ENCODE assay signal across 11 mouse cellular contexts in genomic region chr19:5840890-5841388, GRCm38 (mm10). TPM values are rescaled to one million over a fixed set of nuclear protein-coding genes. Genes with fewer than 3 reads are reported as not detected.
A peak's percentile ranks its signal among the peaks of the same experiment; 100 is the strongest.
DNase-seq lines count a peak whose midpoint lies in the region; ATAC-seq and TF ChIP-seq lines count a peak whose summit lies in the region.
"Had no signal": no experiment of that assay in that cellular context is flagged by ENCODE, and none has a peak within 500 bp of the region (broad histone marks: within the 10 kb centered on the region; RNA-seq: fewer than 3 reads in every experiment).

No protein-coding gene starts in this region.

- 0 out of 2 replicates have a peak overlapping the region, but pooled peaks have one; percentile 5 for H3K9ac ChIP-seq in kidney, embryonic 16.5 days (replicated peaks; ENCODE audit: low read length)
- H3K9ac ChIP-seq in ES-Bruce4 (ENCODE audit: low read depth, poor library complexity, severe bottlenecking) = no peak overlapping the region; the same call in 1 of the 2 replicates
- peak overlapping the region; percentile 35 for H3K9ac ChIP-seq in liver, embryonic 15.5 days

- peaks cover 10% of the 10 kb centered on the region for H3K27me3 ChIP-seq in erythroblast, embryonic 14.5 days (ENCODE audit: control insufficient read depth)
- no peaks in the 10 kb centered on the region for H3K27me3 ChIP-seq in kidney, embryonic 16.5 days (ENCODE audit: insufficient read depth, low read length)
- no peaks in the 10 kb centered on the region for H3K27me3 ChIP-seq in ES-Bruce4 (ENCODE audit: control insufficient read depth, insufficient read depth, low read length, poor library complexity, severe bottlenecking)
- no peaks in the 10 kb centered on the region; the same call in 1 of the 2 replicates for H3K27me3 ChIP-seq in liver, embryonic 15.5 days

- TF ChIP-seq POLR2A in ES-Bruce4 (IDR thresholded peaks at IDR 0.05; ENCODE audit: insufficient read depth, low read length) = no peak

- 92% methylated on average over 9 of the region's 9 CpGs for whole genome bisulfite sequencing in kidney, embryonic 16.5 days
- WGBS in liver, embryonic 15.5 days (ENCODE audit: insufficient replicate concordance) = 87% methylated on average over 9 of the region's 9 CpGs

- H3K9me3 ChIP-seq in erythroblast, embryonic 14.5 days (ENCODE audit: control insufficient read depth, low read length) = no peaks in the 10 kb centered on the region
- H3K9me3 ChIP-seq in kidney, embryonic 16.5 days (ENCODE audit: low read length) = no peaks in the 10 kb centered on the region
- no peaks in the 10 kb centered on the region; the same call in 1 of the 2 replicates for H3K9me3 ChIP-seq in ES-Bruce4 (replicated peaks; ENCODE audit: control insufficient read depth, insufficient read depth, low read length, poor library complexity, severe bottlenecking)
- H3K9me3 ChIP-seq in liver, embryonic 15.5 days (replicated peaks) = no peaks in the 10 kb centered on the region

- H3K4me2 ChIP-seq in kidney, embryonic 16.5 days (replicated peaks; ENCODE audit: low read depth, low read length) = peak overlapping the region; percentile 64
- peak overlapping the region; percentile 82 for H3K4me2 ChIP-seq in liver, embryonic 15.5 days

- TF ChIP-seq EP300 in ES-Bruce4 (IDR thresholded peaks at IDR 0.05; ENCODE audit: insufficient read depth, low read depth, low read length) = no peak

- peak overlapping the region; percentile 67 for H3K4me3 ChIP-seq in erythroblast, embryonic 14.5 days (replicated peaks)
- H3K4me3 ChIP-seq in kidney, embryonic 16.5 days (ENCODE audit: low read length) = 0 out of 2 replicates have a peak overlapping the region, but pooled peaks have one; percentile 43
- no peak overlapping the region; the same call in 1 of the 2 replicates for H3K4me3 ChIP-seq in ES-Bruce4 (ENCODE audit: low read depth, low read length)
- H3K4me3 ChIP-seq in liver, embryonic 15.5 days (replicated peaks) = peak overlapping the region; percentile 64

- peaks cover 72% of the 10 kb centered on the region for H3K4me1 ChIP-seq in erythroblast, embryonic 14.5 days (ENCODE audit: control insufficient read depth)
- peaks cover 46% of the 10 kb centered on the region for H3K4me1 ChIP-seq in kidney, embryonic 16.5 days (ENCODE audit: insufficient read depth, low read length)
- H3K4me1 ChIP-seq in ES-Bruce4 (ENCODE audit: control insufficient read depth, insufficient read depth, low read length) = peaks cover 3% of the 10 kb centered on the region
- H3K4me1 ChIP-seq in liver, embryonic 15.5 days (replicated peaks) = peaks cover 81% of the 10 kb centered on the region

- no peak for ATAC-seq in erythroblast, adult 5-6 weeks (replicated peaks; ENCODE audit: low FRiP score, poor library complexity, severe bottlenecking)
- ATAC-seq in kidney, embryonic 16.5 days (ENCODE audit: low FRiP score, low TSS enrichment) = no peak
- ATAC-seq in liver, embryonic 15.5 days (ENCODE audit: insufficient read depth) = no peak
- ATAC-seq: activated CD4-positive, CD25-positive, alpha-beta regulatory T cell, adult 4 months; inflammation-experienced regulatory T-cells, adult 6 months had no signal

- no peak for TF ChIP-seq CTCF in ES-Bruce4 (IDR thresholded peaks at IDR 0.05; ENCODE audit: low read depth, low read length)

- no peak for DNase-seq in kidney, postnatal 14 days
- DNase-seq in thymus, postnatal 0 days (ENCODE audit: low spot score) = no peak
- no peak for DNase-seq in left cerebral cortex, adult 8-10 months (ENCODE audit: low spot score in 2 of 2)
- DNase-seq: cerebellum, adult 9-11 months had no signal

- peaks cover 20% of the 10 kb centered on the region for H3K36me3 ChIP-seq in erythroblast, embryonic 14.5 days (ENCODE audit: control insufficient read depth)
- H3K36me3 ChIP-seq in kidney, embryonic 16.5 days (ENCODE audit: insufficient read depth, low read length) = no peaks in the 10 kb centered on the region
- H3K36me3 ChIP-seq in ES-Bruce4 (ENCODE audit: control insufficient read depth, insufficient read depth, low read length, poor library complexity, severe bottlenecking) = no peaks in the 10 kb centered on the region
- H3K36me3 ChIP-seq in liver, embryonic 15.5 days (replicated peaks) = 0 out of 2 replicates have a peak, but pooled peaks cover 4% of the 10 kb centered on the region

- no peak overlapping the region for H3K27ac ChIP-seq in kidney, embryonic 16.5 days (ENCODE audit: low read length)
- H3K27ac ChIP-seq in ES-Bruce4 (ENCODE audit: insufficient read depth, low read length) = peak overlapping the region; percentile 96
- H3K27ac ChIP-seq in liver, embryonic 15.5 days (replicated peaks) = peak overlapping the region; percentile 97

RNA-seq across cellular contexts. Expression of gene Frmd8, which starts 34.1 kb away (rescaled TPM):
- 0.74 and 0.75 TPM in 2 replicates for polyA plus RNA-seq in erythroblast, embryonic 14.5 days (2012)
- 5.4 and 6.0 TPM in 2 replicates for total RNA-seq in erythroblast, adult 5-6 weeks (2015; ENCODE audit: low replicate concordance)
- 4.2 and 6.8 TPM in 2 replicates for total RNA-seq in erythroblast, adult 5-6 weeks (2017; ENCODE audit: low replicate concordance)
- polyA plus RNA-seq in kidney, embryonic 16.5 days (2015; fragmentation: Nextera tagmentation; extraction: Ambion mirVana) = 50.6 and 52.9 TPM in 2 replicates
- polyA plus RNA-seq in ES-Bruce4 (2011; ENCODE audit: insufficient read depth, insufficient read length, low read depth, missing spikeins) = 26.3 and 33.1 TPM in 2 replicates
- 12.9 and 13.1 TPM in 2 replicates for polyA plus RNA-seq in liver, embryonic 15.5 days (2015; fragmentation: Nextera tagmentation; extraction: Ambion mirVana)
- 72.4 and 75.2 TPM in 2 replicates for polyA plus RNA-seq in thymus, postnatal 0 days (2015; fragmentation: Nextera tagmentation; extraction: Ambion mirVana)
- 10 to 100 TPM; 12.1 to 19.9 (median 13.7) TPM for total RNA-seq in left cerebral cortex, adult 8-10 months (2022)

RNA-seq across cellular contexts. Expression of gene Slc25a45, which starts 36.7 kb away (rescaled TPM):
- 0.07 TPM in 1 of 2 replicates, not detected in the other for polyA plus RNA-seq in erythroblast, embryonic 14.5 days (2012)
- total RNA-seq in erythroblast, adult 5-6 weeks (2015; ENCODE audit: low replicate concordance) = 14.0 and 14.6 TPM in 2 replicates
- total RNA-seq in erythroblast, adult 5-6 weeks (2017; ENCODE audit: low replicate concordance) = 10.0 and 11.3 TPM in 2 replicates
- 14.8 and 15.7 TPM in 2 replicates for polyA plus RNA-seq in kidney, embryonic 16.5 days (2015; fragmentation: Nextera tagmentation; extraction: Ambion mirVana)
- polyA plus RNA-seq in ES-Bruce4 (2011; ENCODE audit: insufficient read depth, insufficient read length, low read depth, missing spikeins) = 0.46 and 0.48 TPM in 2 replicates
- 7.1 and 7.9 TPM in 2 replicates for polyA plus RNA-seq in liver, embryonic 15.5 days (2015; fragmentation: Nextera tagmentation; extraction: Ambion mirVana)
- 11.4 and 14.6 TPM in 2 replicates for polyA plus RNA-seq in thymus, postnatal 0 days (2015; fragmentation: Nextera tagmentation; extraction: Ambion mirVana)
- 1 to 10 TPM; 3.2 to 5.1 (median 4.1) TPM for total RNA-seq in left cerebral cortex, adult 8-10 months (2022)

RNA-seq across cellular contexts. Expression of gene Tigd3, which starts 53.0 kb away (rescaled TPM):
- polyA plus RNA-seq in erythroblast, embryonic 14.5 days (2012) = 0.12 and 0.28 TPM in 2 replicates
- 0.38 and 1.0 TPM in 2 replicates for total RNA-seq in erythroblast, adult 5-6 weeks (2015; ENCODE audit: low replicate concordance)
- total RNA-seq in erythroblast, adult 5-6 weeks (2017; ENCODE audit: low replicate concordance) = 3.1 and 6.1 TPM in 2 replicates
- 3.7 and 4.4 TPM in 2 replicates for polyA plus RNA-seq in kidney, embryonic 16.5 days (2015; fragmentation: Nextera tagmentation; extraction: Ambion mirVana)
- 1.9 and 3.6 TPM in 2 replicates for polyA plus RNA-seq in ES-Bruce4 (2011; ENCODE audit: insufficient read depth, insufficient read length, low read depth, missing spikeins)
- polyA plus RNA-seq in liver, embryonic 15.5 days (2015; fragmentation: Nextera tagmentation; extraction: Ambion mirVana) = 2.8 and 2.9 TPM in 2 replicates
- polyA plus RNA-seq in thymus, postnatal 0 days (2015; fragmentation: Nextera tagmentation; extraction: Ambion mirVana) = 3.3 and 4.1 TPM in 2 replicates
- total RNA-seq in left cerebral cortex, adult 8-10 months (2022) = 1 to 10 TPM; 3.9 to 5.6 (median 5.0) TPM
